Mouse (Mus musculus) layer of hippocampus, adult 11-12 months (tissue): ENCODE measurements around the gene Iqgap1.
"Not testable (repeated sequence)": the region's sequence is repeated elsewhere in the genome, so short reads cannot be mapped to it uniquely, and the experiment has no call there.

Source experiments
- DNase-seq: peaks from one replicate; pipeline ENCODE4 v3.0.0; 2022; ENCODE audit warnings: low spot score

Iqgap1 gene

GRCm38 (mm10) chr7:80766861-80767312 is 58.9 kb downstream of the Iqgap1 start:
- DNase-seq = peak; percentile 65

- DNase-seq = peak; percentile 34
Measured at GRCm38 (mm10) chr7:80766072-80766471, 59.7 kb downstream of the Iqgap1 start.

- no peak for DNase-seq
Measured at GRCm38 (mm10) chr7:80763864-80764437, 61.8 kb downstream of the Iqgap1 start.

GRCm38 (mm10) chr7:80762297-80762696 is 63.5 kb downstream of the Iqgap1 start:
- no peak for DNase-seq

GRCm38 (mm10) chr7:80754086-80754485 is 71.7 kb downstream of the Iqgap1 start:
- DNase-seq = no peak

- no peak for DNase-seq
Measured at GRCm38 (mm10) chr7:80753613-80754012, 72.2 kb downstream of the Iqgap1 start.

GRCm38 (mm10) chr7:80749624-80750023 is 76.2 kb downstream of the Iqgap1 start:
- DNase-seq = no peak

GRCm38 (mm10) chr7:80749109-80749508 is 76.7 kb downstream of the Iqgap1 start:
- DNase-seq = not testable (repeated sequence)

GRCm38 (mm10) chr7:80747371-80747770 is 78.4 kb downstream of the Iqgap1 start:
- no peak for DNase-seq

GRCm38 (mm10) chr7:80746166-80746761 is 79.5 kb downstream of the Iqgap1 start:
- DNase-seq = no peak

- no peak for DNase-seq
Measured at GRCm38 (mm10) chr7:80745746-80746145, 80.0 kb downstream of the Iqgap1 start.

- DNase-seq = no peak
Measured at GRCm38 (mm10) chr7:80745250-80745649, 80.5 kb downstream of the Iqgap1 start.

GRCm38 (mm10) chr7:80743920-80744630 is 81.7 kb downstream of the Iqgap1 start:
- DNase-seq = no peak

- DNase-seq = no peak
Measured at GRCm38 (mm10) chr7:80742671-80743070, 83.1 kb downstream of the Iqgap1 start.

- peak; percentile 70 for DNase-seq
Measured at GRCm38 (mm10) chr7:80740954-80741353, 84.8 kb downstream of the Iqgap1 start.

GRCm38 (mm10) chr7:80736199-80736598 is 89.6 kb downstream of the Iqgap1 start:
- no peak for DNase-seq

GRCm38 (mm10) chr7:80732986-80733385 is 92.8 kb downstream of the Iqgap1 start:
- no peak for DNase-seq

GRCm38 (mm10) chr7:80729662-80730061 is 96.1 kb downstream of the Iqgap1 start:
- DNase-seq = peak; percentile 78

GRCm38 (mm10) chr7:80721041-80721440 is 104.7 kb downstream of the Iqgap1 start:
- DNase-seq = peak; percentile 28

GRCm38 (mm10) chr7:80719582-80719981 is 106.2 kb downstream of the Iqgap1 start:
- no peak for DNase-seq

- DNase-seq = no peak
Measured at GRCm38 (mm10) chr7:80719038-80719437, 106.7 kb downstream of the Iqgap1 start.

- DNase-seq = no peak
Measured at GRCm38 (mm10) chr7:80718471-80718870, 107.3 kb downstream of the Iqgap1 start.

- DNase-seq = no peak
Measured at GRCm38 (mm10) chr7:80716758-80717157, 109.0 kb downstream of the Iqgap1 start.
